Mouse (Mus musculus): ENCODE results near the gene Wdr54.
"Not testable (repeated sequence)": the region's sequence is repeated elsewhere in the genome, so short reads cannot be mapped to it uniquely, and the experiment has no call there.

Gene Wdr54

DNA sequence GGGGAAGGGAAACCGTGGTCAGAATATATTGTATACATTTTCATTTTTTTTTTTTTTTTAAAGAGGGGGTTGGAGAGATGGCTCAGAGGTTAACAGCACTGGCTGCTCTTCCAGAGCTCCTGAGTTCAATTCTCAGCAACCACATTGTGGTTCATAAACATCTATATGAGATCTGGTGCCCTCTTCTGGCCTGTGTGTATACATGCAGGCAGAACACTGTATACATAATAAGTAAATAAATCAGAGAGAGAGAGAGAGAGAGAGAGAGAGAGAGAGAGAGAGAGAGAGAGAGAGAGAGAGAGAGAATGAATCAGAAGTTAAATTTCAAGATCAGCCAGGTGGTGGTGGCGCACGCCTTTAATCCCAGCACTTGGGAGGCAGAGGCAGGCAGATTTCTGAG lies 3.3 kb upstream of the Wdr54 start:
- DNase-seq (ENCODE audit: low spot score), result not testable (repeated sequence)

DNA sequence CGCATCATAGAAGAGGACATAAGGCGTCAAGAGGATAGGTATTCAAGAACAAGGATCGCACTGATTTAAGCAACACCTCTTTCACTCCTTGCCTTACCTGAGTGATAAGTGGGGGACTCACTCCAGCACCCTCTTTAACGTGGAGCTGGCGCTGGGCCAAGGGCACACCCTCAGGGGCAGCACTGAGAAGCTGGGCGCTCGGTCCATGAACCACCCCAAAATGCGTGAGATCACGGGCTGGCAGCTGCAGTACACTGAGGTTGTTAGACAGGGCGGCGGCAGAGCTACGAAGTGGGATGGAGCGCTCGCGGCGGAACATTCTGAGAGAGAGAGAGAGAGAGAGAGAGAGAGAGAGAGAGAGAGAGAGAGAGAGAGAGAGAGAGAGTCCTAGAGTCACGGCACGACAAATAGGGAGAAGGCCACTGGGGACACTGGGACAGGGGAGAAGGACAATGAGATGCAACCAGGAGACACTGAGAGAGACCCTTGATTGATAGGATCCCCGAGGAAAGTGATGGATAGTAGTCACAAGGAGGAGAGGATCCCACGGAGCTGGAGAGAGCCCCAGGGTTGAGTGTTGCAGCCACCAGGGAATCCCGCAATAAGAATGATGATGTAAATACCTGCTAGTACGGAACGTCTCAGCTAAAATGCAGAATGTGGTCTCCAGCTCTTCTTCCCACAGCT lies 502 bp downstream of the Wdr54 start:
- no peak for DNase-seq (ENCODE audit: low spot score)

DNA sequence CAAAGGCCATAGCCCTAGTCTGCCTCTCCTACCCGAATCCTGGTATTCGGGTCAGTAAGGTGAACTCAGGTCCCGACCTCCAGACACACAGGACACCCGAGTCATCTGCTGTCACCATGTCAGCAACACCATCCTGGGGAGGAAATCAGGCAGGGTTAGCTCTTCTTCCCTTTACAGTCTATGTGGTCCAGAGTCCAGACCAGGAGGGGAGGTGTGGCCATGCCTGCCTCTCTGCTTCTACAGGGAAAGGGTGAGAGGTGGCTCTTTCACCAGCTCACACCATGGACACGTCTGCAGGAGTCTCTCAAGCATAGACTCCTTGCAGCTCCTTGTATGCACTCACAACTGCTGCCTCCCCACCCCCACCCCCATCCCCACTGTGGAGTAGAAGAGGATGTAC lies 2.7 kb downstream of the Wdr54 start:
- DNase-seq (ENCODE audit: low spot score), result no peak

DNA sequence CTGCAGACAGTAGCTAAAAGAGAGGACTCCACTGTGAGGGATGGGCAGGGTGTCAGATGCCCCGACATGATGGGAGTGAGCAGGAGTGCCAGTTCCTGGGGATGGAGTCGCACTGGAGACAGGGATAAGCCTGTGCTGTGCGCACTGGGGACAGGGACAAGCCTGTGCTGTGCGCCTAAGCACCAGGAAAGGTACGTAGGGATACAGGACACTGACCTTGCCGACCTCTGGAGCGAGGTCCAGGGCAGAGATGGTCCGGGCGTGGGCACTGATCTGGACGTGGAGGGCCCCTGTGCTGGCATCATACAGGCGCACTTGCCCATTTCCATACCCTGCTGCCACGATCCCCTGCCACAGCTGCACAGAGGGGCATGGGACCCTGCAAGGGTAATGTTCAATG lies 3.2 kb downstream of the Wdr54 start:
- DNase-seq (ENCODE audit: low spot score), result no peak

DNA sequence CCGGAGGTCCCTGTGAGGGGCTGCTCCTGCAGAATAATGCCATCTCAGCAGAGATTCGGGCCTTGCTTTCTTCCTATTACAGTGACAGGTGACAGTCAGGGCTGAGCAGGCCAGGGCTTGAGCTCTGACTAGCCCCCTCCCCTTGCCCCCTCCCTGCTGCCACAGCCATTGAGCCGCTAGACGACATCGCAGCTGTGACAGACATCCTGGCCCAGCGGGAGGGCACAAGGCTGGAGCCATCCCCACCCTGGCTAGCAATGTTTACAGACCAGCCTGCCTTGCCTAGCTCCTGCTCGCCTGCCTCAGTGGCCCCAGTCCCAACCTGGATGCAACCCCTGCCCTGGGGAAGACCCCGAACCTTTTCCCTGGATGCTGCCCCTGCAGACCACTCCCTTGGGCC lies 4.5 kb downstream of the Wdr54 start:
- no peak for DNase-seq (ENCODE audit: low spot score)

DNA sequence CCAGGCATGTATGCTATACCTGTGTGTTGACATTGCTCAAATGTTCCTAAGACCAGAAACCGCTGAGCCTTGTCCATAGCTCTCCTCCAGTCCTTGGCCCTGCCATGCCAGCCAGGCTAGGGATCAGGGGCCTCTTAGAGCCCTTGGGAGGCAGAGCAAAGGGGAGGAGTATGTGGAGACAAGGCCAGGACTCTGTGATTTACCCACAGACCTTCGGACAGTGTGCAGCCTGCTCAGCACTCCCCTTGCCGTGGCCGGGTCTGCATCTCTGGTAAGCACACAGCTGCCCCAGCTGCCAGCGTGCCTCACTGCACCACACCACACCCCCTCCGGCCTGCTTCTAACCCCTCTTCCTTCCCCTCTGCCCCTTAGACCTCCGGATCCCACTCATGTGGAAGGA lies 8.9 kb downstream of the Wdr54 start:
- DNase-seq (ENCODE audit: low spot score), result no peak

DNA sequence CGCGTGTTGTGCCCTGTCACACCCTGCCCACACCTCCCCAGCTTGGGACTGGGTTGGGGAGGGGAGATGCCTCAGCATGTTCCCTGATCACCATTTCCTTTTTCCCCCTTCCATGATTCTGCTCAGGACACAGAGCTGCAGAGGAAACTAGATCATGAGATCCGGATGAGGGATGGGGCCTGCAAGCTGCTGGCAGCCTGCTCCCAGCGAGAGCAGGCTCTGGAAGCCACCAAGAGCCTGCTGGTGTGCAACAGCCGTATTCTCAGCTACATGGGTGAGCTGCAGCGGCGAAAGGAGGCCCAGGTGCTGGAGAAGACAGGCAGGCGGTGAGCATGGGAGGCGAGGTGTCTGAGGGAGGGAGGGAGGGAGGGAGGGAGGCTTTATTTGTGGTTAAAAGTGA lies 10.4 kb downstream of the Wdr54 start:
- DNase-seq (ENCODE audit: low spot score), result no peak

DNA sequence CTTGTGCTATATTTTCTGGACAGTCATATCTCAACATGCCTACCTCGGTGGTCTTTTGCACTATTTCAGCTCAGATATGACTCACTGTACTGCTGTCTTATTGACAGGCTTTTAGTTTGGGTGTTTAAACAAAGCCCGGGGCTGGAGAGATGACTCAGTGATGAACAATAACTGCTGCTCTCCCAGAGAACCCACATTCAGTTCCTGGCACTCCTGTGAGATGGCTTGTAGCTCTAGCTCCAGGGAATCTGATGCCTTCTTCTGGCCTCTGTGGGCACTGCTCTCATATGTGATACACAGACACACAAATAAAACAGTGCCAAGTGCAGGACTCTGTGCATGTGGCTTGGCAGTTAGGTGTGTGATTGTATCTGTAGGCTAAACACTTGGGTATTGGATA lies 11.0 kb downstream of the Wdr54 start:
- DNase-seq (ENCODE audit: low spot score), result no peak

DNA sequence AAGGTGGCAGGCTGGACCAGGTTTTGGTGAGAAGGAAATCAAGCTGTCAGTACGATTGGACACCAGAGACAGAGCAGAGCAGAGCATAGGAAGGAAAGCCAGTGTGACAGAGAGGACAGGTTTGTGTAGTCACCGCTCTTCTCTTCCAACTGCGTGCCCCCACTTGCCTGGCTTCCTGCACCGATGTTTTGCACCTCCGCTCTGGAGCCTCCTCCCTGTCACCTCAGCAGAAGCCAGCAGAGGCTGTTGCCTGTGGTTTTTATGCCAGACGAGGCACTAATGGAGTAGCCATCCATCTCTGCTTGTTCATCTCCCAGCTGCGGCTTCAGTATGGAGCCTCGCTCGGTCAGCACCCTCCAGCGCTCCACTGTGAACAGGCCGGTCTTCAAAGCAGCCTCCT lies 13.3 kb downstream of the Wdr54 start:
- no peak for DNase-seq (ENCODE audit: low spot score)

DNA sequence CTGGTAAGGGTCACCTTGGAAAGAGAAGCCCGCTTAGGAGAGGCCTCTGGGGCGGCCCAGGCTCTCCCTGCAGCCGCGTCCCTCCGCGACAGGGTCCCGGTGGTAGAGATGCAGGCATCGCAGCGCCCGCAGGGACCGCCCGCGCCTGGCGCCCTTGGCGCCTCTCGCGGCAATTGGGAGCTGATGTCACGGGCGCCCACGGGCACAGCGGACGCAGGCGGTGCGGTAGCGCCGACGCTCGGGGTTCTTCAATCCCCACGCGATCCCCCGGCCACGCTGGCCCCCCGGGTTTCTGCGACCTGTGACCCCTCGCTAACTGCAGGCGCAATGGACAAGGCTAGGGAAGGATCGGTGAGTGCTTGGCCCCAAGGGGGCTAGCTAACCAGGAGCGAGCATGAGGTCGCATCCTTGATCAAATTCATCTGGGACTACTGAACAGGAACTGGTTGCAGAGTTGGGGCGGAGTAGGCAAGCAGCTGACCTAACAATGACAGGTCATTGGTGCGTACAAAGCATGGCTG lies 13.9 kb downstream of the Wdr54 start:
- no peak for DNase-seq (ENCODE audit: low spot score)

DNA sequence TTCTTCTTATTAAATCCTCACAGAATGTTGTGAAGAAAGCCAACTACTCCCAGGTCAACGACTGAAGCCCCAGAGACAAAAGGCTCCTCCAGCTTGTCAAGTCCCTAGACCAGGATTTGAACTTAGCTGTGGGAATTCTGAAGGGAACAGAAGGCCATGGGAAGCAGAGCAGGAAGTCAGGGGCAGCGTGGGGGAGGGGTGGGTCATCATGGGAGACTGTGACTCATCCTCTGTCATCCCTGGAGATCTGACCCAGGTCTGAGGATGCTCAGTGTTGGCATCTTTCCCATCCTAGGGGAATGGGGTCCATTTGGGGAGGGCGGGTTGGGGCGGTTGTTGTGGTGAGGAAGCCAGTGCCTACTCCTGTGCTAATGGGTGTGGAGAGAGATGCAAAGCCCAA lies 14.6 kb downstream of the Wdr54 start:
- no peak for DNase-seq (ENCODE audit: low spot score)

DNA sequence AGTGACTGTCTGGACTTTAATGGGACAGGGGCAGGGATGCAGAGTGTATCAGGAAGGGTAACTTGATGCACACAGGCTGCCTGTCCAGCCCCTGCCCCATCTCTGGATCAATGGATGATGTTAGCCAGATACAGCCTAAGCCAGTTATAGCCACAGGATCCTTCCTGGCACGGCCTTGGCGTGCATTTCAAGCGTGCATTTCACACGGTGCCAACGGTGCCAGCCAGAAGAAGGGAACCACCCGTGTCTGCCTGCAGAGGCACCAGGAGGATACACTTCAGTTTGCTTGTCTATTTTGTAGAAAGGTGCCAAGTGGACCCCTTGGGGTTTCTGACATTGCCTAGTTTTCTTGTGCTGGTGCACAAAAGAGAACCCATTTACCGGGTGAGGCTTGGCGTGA lies 16.2 kb downstream of the Wdr54 start:
- DNase-seq (ENCODE audit: low spot score), result no peak

DNA sequence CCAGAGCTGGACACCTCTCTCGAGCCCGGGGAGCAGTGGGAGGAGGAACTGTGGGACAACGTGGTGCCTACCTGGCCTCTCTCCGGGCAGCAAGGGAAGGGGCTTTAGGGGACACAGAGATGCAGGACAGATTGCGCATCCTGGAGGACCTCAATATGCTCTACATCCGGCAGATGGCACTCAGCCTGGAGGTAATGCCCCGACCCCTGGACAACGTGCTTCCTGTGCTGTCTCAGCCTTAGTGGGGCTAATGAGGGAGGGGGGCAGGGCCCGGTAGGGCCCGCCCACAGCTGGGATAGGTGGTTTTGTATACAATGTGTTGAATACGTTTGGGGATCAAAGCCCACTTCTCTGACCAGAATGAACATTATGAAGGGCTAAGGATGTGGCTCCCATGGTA lies 18.1 kb downstream of the Wdr54 start:
- DNase-seq (ENCODE audit: low spot score), result no peak

DNA sequence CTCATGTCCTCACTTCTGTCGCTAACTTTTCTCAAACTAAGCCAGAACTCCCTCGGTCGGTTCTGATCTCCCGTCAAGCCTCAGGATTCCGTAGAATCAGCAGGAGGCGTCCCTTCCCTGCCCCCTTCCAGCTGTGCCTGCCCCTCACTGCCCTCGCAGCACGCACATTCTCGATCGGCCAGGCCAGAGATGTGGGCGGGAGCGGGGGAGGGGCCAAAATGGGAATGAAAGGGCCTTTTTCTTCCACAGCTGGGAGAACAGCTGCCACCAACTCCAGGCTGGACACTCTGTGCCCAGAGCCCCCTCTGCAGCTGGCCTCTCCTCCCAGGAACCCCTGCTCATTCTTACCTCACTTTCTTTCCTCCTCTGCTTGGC lies 18.6 kb downstream of the Wdr54 start:
- peak; percentile 57 for DNase-seq (ENCODE audit: low spot score)

DNA sequence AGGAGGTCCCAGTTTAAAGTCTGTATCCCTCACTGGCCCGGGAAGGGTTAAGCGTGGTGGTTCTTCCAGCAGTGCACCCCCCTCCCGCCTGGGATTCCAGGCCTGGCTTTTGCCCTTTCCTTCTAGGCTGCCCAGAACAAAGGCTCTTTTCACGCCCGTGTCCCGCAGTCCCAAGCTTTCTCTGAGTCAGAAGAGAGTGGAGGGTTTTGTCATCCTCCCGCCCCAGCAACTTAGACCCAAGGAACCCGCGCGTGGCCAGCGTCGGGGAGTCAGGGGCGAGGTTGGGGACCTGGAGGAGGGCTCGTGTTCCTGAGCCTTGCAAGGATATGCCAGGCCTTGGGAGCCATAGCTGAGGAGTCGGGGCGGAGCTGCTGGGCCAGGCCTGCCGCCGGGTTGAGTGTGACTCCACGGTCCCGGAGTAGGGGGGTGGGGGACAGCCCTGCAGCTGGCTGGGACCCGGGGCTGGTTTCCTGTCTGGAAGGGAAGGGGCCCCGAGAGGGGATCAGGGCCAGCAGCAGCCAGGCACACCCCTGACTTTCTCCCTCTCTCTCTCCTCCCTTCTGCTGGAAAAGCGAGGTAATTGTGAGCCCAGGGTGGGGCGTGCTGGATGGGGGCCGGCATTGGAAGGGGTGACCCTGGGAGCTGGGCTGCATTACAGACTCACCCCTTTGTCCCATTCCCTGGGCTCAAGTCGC lies 19.2 kb downstream of the Wdr54 start:
- no peak for DNase-seq (ENCODE audit: low spot score)

DNA sequence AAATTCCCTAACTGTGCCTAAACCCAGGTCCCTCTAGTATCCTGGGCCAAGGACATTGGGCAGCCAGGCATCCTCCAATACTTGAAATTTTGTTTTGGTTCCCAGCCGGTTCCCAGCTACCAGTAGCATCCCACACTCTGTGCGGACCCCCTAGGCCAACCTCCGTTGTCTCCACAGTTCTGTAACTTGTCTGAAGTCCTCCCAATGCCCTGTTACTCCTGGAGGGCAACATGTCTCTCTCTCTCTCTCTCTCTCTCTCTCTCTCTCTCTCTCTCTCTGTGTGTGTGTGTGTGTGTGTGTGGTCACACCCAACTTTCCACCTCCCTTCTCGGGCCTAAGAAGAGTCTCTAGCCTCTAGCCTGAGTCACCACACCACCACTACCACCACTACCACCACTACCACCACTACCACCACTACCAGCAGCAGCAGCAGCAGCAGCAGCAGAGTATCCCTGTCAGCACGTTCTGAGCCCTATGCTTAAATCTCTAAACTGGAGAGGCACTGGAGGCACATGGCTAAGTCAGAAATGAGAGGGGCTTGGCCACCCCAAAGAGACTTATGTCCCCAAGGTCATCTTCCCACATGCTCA lies 19.8 kb downstream of the Wdr54 start:
- DNase-seq (ENCODE audit: low spot score), result no peak

DNA sequence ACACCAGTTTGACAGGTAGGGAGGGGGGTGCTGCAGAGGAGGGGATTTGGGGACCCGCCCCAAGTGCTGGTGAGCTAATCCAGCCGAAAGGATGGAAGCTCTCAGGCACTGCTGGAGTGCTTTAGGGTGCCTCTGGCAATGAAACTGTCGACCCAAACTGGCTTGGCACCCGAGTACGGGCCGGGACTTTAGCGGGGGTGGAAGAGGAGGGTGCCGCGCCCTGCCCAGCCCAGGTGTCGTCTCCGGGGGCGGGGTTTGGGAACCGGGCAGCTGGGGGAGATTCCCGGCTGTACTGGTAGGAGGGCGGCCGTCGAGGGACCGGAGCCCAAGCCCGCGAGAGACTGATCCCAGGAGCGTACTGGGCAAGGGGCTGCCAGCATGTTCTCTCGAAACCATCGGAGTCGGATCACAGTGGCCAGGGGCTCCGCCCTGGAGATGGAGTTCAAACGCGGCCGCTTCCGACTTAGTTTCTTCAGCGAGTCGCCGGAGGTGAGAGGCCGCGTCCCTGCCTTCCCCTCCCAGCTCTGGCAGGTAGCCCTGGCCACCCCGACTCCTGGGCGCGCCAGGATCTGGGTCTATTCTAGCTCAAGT lies 20.5 kb downstream of the Wdr54 start:
- no peak for DNase-seq (ENCODE audit: low spot score)

DNA sequence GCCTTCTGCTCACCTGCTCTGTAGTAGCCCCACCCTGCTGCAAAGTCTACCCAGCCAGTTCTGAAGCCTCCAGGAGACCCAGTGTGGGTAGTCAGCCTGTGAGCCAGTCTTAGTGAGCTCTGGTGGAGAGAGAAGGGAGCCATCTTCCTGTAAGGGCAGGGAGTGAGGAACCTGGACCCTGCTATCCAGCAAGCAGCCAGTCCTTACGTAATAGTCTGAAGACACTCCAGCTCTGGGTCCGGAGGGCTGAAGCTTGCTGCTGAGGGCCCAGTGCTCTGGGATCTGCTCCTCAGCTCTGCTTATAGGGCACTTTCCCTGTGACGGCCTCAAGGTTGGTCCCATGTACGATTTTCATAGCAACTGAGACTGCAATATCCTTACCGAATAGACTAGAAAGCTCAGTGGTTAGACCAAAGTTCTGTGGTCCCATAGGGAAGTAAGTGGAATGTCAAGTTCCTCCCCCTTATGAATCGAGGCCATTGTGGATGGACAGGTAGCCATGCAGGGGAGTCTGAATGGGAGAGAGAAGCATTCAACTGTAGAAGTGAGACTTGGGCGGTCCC lies 21.2 kb downstream of the Wdr54 start, which contains the start of gene Rtkn:
Gene Rtkn, plus strand, starts transcription at position 513 of the 563 bp plus-strand sequence.
- DNase-seq (ENCODE audit: low spot score), result no peak

DNA sequence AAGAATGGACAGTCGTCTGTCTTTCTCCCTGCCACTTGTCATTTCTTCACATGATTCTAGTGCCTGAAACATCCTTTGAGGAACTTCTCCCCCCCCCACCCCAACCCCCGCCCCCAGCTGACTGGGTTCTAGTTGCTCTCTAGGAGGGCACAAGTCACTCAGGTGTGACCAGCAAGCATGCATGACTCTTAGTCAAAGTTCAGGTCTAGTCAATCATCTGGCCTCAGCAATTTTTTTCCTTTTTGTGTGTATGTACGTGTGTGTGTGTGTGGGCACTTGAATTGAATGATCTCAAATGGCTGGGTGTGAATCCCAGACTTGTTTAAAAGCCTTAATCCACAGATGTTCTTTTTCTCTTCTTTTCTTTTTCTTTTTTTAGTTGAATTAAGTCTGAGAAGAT lies 22.0 kb downstream of the Wdr54 start:
- DNase-seq (ENCODE audit: low spot score), result no peak

DNA sequence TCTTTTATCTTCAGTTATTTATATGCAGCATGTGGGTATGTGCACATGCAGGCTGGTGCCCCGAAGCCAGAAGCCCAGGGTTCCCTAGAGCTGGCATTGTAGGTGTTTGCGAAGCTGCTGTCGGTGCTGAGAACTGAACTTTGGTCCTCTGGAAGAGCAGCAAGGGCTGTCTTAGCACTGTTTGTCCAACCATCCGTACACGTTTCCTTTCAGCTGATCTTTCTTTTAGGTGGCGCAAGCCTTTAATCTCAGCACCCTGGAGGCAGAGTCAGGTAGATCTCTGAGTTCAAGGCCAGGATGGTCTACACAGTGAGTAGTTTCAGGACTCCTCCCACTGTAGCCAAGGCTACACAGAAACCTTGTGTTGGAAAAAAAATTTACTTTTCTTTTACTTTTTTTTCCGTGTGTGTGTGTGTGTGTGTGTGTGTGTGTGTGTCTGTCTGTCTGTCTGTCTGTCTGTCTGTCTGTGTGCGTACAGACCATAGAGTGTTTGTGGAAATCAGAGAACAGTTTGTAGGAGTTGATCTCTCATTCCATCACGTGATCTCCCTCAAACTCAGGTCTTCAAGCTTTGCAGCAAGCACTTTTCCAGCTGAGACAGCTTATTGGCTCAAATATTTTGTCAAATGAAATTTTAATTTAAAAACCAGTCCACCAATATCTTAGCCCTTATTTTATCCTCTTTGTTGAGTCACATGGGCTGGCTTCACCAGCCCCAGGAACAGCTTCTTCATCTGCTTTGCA lies 23.8 kb downstream of the Wdr54 start:
- no peak for DNase-seq (ENCODE audit: low spot score)

DNA sequence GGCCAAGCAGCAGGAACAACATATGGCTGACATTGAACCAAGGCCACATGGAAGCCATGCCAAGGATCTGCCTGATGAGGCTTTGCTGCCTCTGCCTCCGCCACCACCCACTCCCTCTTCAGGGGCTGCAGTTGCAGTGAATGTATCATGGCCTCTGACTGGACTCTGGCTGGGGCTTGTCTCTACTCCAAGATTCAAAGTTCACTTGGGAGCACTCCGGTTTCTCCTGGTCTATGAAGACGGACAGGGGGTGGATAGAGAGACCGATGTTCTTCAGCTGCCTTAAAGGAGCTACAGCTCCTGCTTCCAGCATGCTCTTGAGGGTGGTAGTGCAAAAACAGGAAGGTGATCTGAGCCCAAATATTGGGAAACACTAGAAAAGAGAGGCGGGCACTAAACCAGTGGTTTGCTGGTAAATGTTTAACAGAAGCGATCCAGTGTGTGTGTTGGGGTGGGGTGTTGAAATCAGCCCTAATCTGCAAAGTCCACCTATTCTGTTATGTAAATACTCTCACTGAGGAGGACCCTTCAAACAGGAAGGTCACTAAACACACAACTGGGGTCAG lies 24.6 kb downstream of the Wdr54 start:
- no peak for DNase-seq (ENCODE audit: low spot score)

DNA sequence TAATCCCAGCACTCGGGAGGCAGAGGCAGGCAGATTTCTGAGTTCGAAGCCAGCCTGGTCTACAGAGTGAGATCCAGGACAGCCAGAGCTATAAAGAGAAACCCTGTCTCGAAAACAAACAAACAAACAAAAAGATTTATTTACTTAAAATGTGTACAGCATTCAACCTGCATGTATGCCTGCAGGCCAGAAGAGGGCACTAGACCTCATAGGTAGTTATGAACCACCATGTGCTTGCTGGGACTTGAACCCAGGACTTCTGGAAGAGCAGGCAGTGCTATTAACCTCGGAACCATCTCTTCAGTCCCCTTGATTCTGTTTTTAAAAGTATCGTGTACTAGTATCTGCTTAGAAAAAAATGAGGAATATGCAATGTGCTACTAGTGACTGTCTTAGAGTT lies 28.8 kb downstream of the Wdr54 start:
- DNase-seq (ENCODE audit: low spot score), result no peak
